Mouse (Mus musculus) limb, embryonic 15.5 days (tissue): Measurements from ENCODE around the gene Pabpc1l. TPM values are rescaled to one million over a fixed set of nuclear protein-coding genes. Genes with fewer than 3 reads are reported as not detected.

Experiments
- ATAC-seq: fragments of 200-750 bp; cut with Nextera tagmentation; 2 replicates; pipeline ENCODE4 v1.8.0; 2017; ENCODE audit warnings: low read depth, moderate TSS enrichment; ENCODE audit not compliant: insufficient number of reproducible peaks, low FRiP score, low TSS enrichment
- H3K27ac ChIP-seq: fragments of 300-500 bp; sonication (generic); 2 replicates; pipeline ENCODE4 v1.5.1; 2015; ENCODE audit warnings: moderate library complexity, mild to moderate bottlenecking, inconsistent platforms
- H3K27me3 ChIP-seq: fragments of 300-500 bp; sonication (generic); 2 replicates; pipeline ENCODE4 v1.6.1; 2015; ENCODE audit warnings: inconsistent platforms
- H3K36me3 ChIP-seq: fragments of 300-500 bp; sonication (generic); 2 replicates; pipeline ENCODE4 v1.6.1; 2015; ENCODE audit warnings: inconsistent platforms
- H3K4me1 ChIP-seq: fragments of 300-500 bp; sonication (generic); 2 replicates; pipeline ENCODE4 v1.6.1; 2015; ENCODE audit warnings: inconsistent platforms
- H3K4me2 ChIP-seq: fragments of 300-500 bp; sonication (generic); 2 replicates; pipeline ENCODE4 v1.6.1; 2015; ENCODE audit warnings: mild to moderate bottlenecking, inconsistent platforms
- H3K4me3 ChIP-seq: fragments of 300-500 bp; sonication (generic); 2 replicates; pipeline ENCODE4 v1.5.1; 2015; ENCODE audit warnings: mild to moderate bottlenecking, inconsistent platforms
- H3K9ac ChIP-seq: fragments of 300-500 bp; sonication (generic); 2 replicates; pipeline ENCODE4 v1.6.1; 2015; ENCODE audit warnings: inconsistent platforms
- H3K9me3 ChIP-seq: fragments of 300-500 bp; sonication (generic); 2 replicates; pipeline ENCODE4 v1.6.1; 2016; ENCODE audit warnings: inconsistent platforms
- WGBS: fragments of 180-500 bp; shearing (Covaris S2); methylation state at CpG from one replicate; pipeline ENCODE4 v1.1.7; 2015; 5-methylcytosine and 5-hydroxymethylcytosine counted together
- polyA plus RNA-seq: library from polyadenylated mRNA; unstranded; fragments of >200 nt; fragmentation: Nextera tagmentation; extraction: Ambion mirVana; gene quantifications from 2 replicates; pipeline ENCODE4 v1.2.1, GENCODE M21; 2015

Gene Pabpc1l
- polyA plus RNA-seq, 1 experiment from 2014 or later, result 1.5 TPM

DNA sequence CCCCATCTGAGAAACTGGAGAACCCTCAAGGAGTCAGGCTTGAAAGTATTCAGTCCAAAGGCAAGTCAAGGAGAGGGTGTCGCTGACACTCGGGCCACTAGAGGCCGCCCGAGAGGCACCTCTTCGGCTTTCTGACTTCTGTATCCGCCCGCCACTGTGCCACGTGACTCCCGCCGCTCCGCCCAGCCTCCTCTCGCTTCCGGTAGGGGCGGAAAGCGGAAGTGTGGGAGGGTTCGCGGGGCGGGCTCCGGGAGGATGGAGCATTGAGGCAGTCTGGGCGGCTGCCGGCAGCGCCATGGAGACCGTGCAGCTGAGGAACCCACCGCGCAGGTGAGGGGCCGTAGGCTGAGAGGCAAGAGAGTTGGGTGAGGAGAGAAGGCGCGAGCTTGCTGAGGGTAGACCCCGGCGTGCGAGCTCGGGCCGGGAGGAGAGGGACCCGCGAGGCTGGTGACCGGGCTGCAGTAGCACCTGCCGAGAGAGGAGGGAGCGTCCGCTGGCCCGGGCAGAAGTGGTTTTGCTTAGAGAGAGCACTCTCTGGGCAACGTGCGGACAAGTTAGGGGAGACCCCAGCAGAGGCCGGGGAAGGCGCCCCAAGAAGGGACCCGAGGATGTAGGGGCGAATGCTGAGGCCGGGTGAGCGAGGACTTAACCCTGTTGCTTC lies 48.8 kb downstream of the Pabpc1l start:
- Histone ChIP-seq H3K4me1 (peaks cover 22% of the 10 kb centered on the region), H3K4me3 (peak overlapping the region; percentile 96), H3K9ac (peak overlapping the region; percentile 77), H3K4me2 (peak overlapping the region; percentile 66), H3K27me3 (no peaks in the 10 kb centered on the region), H3K9me3 (no peaks in the 10 kb centered on the region), H3K36me3 (no peaks in the 10 kb centered on the region), H3K27ac (peak overlapping the region; percentile 75)
- peak; percentile 76 for ATAC-seq
- under 1% methylated on average over 48 of the region's 48 CpGs for WGBS

DNA sequence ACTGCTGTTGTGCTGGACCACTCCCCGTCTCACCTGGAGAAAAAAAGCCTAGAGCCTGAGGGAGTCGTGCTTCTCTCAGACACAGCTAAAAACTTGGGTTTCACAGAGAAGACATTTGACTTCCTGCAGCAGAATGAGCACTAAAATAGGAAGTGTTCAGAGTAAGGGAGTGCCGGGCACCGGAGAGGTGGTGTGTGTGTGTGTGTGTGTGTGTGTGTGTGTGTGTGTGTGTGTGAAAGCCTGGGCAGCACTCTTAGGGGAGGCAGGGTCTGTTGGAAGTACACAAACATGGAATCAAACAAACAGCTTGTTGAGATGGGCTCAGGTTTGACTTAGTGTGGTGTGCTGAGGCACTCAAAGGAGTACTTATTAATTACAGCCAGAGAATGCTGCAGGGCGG lies 49.8 kb downstream of the Pabpc1l start:
- peak overlapping the region; percentile 77; the same call in 1 of the 2 replicates for H3K9ac ChIP-seq
- 32% methylated on average over 5 of the region's 5 CpGs for whole genome bisulfite sequencing

DNA sequence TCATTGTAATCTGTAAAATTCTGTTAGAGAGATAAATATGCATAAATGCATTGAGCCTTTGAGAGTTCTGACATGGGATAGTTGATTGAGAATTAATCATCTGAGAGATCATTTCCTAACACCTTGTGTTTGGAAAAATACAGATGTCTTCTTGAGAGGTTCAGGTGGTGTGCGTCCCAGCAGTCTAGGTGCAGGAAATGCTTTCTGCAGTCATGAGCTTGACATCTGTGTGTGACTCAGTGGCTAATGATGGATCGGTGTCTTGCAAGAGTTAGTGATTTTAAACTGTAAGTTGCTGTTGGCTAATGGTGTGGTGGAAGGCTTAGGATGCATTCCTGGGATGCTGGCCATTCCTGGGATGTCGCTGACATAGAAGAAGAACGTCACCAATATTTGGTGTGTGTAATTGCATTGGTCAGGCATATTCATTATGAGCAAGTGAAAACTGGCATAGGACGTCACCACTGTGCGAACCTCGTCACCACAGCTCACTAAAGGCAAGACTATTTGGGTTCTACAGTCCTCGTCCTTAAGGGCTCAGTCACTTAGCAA lies 51.7 kb downstream of the Pabpc1l start:
- H3K27ac ChIP-seq, result no peak overlapping the region
- H3K4me3 ChIP-seq, result no peak overlapping the region
- no peak for ATAC-seq

More for the DNA sequence above, 49.8 kb downstream of the Pabpc1l start:
- Histone ChIP-seq H3K9me3 (no peaks in the 10 kb centered on the region), H3K4me3 (peak overlapping the region; percentile 96), H3K4me1 (peaks cover 12% of the 10 kb centered on the region), H3K4me2 (peak overlapping the region; percentile 66), H3K27me3 (no peaks in the 10 kb centered on the region), H3K27ac (no peak overlapping the region), H3K36me3 (peaks cover 7% of the 10 kb centered on the region; the same call in 1 of the 2 replicates)
- ATAC-seq, result no peak

DNA sequence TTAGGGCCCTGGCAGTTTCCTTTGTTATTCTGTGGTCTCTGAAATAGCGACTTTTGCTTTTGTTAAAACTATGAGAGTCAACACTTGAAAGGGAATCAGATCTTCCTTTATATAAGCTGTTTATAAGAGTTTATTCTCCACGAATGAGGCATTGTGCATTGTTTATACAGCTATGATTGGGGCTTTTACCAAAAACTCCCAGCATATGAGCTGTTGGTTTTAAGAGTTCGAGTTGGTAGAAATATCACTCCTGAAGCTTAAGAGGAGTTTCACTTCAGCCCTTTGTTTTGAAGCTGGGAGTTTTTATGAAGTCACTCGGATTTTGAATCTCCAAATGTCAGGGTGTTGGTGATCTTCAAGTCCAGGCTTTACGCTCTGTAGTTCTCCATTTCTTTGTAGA lies 52.6 kb downstream of the Pabpc1l start:
- H3K4me3 ChIP-seq, result no peak overlapping the region
- H3K9me3 ChIP-seq, result no peaks in the 10 kb centered on the region
- H3K4me2 ChIP-seq, result no peak overlapping the region
- no peak overlapping the region for H3K9ac ChIP-seq
- H3K27me3 ChIP-seq, result no peaks in the 10 kb centered on the region
- no peak for ATAC-seq
- H3K36me3 ChIP-seq, result peaks cover 34% of the 10 kb centered on the region
- H3K27ac ChIP-seq, result no peak overlapping the region
- peaks cover 11% of the 10 kb centered on the region for H3K4me1 ChIP-seq
- 84% methylated on average over 5 of the region's 5 CpGs for WGBS

More for the DNA sequence above, 51.7 kb downstream of the Pabpc1l start:
- Histone ChIP-seq H3K4me1 (peaks cover 11% of the 10 kb centered on the region), H3K27me3 (no peaks in the 10 kb centered on the region), H3K36me3 (peaks cover 26% of the 10 kb centered on the region), H3K9ac (no peak overlapping the region), H3K9me3 (no peaks in the 10 kb centered on the region), H3K4me2 (no peak overlapping the region)
- 80% methylated on average over 8 of the region's 8 CpGs for WGBS

DNA sequence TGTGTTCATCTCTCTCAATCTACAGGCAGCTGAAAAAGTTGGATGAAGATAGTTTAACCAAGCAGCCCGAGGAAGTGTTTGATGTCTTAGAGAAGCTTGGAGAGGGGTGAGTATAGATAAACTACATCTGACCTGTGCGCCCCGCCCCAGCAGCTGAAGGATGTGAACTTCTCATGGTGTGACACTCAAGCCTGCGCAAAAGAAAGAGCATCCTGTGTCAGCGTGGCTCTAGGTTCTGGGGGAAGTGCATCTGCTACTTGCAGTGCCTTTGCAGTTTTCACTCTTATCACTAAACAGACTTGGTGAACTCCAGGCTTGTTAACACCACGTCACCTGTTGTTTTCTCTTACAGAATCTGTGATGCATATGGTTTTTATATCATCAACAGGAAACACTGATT lies 54.2 kb downstream of the Pabpc1l start:
- Histone ChIP-seq H3K27ac (no peak overlapping the region), H3K36me3 (peaks cover 49% of the 10 kb centered on the region), H3K4me3 (no peak overlapping the region), H3K4me2 (no peak overlapping the region), H3K9me3 (no peaks in the 10 kb centered on the region), H3K9ac (no peak overlapping the region), H3K4me1 (peaks cover 10% of the 10 kb centered on the region), H3K27me3 (no peaks in the 10 kb centered on the region)
- no peak for ATAC-seq
- WGBS, result 93% methylated on average over 6 of the region's 6 CpGs

DNA sequence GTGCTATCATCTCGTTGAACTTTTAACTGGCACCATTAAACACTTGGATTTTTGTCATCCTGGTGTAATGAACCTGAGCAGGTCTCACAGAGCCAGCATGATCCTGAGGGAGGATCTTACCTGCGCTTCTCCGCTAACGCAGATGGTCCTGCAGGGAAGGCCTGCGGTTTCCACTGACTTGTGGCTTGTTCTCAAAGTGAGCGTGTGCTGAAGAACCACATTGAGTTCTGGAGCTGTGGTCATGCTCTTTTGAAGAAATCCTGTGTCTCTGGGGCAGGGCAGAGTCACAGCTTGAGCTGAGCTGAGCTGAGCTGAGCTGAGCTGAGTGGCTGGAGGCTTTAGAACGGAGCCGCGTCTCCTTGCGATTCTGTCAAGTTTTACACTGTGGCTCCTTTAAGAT lies 56.3 kb downstream of the Pabpc1l start:
- peaks cover 67% of the 10 kb centered on the region for H3K36me3 ChIP-seq
- no peak for ATAC-seq
- 96% methylated on average over 10 of the region's 10 CpGs for WGBS

DNA sequence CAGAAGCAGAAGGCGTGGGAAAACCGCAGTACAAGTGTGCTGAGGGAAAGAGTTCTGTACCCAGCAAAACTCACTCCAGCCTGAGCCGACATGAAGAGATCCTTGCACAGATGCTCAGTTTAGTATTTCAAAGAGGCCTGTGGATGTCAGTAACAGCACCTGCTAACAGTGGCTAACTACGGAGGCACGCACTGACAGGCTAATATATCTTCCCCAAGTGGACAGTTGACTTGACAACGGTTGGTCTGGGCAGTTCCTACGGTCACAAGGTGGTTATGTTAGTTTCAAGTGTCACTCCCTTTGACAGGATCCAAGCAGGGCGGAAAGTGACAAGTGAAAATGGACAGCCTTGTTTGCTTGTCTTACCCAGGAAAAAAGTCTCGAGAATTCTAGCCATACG lies 56.9 kb downstream of the Pabpc1l start:
- H3K4me3 ChIP-seq, result no peak overlapping the region
- ATAC-seq, result no peak
- H3K27ac ChIP-seq, result no peak overlapping the region
- no peaks in the 10 kb centered on the region for H3K9me3 ChIP-seq
- no peak overlapping the region for H3K9ac ChIP-seq
- peaks cover 72% of the 10 kb centered on the region for H3K36me3 ChIP-seq
- H3K4me1 ChIP-seq, result no peaks in the 10 kb centered on the region
- no peak overlapping the region for H3K4me2 ChIP-seq
- no peaks in the 10 kb centered on the region for H3K27me3 ChIP-seq
- 67% methylated on average over 10 of the region's 10 CpGs for WGBS

More for the DNA sequence above, 56.3 kb downstream of the Pabpc1l start:
- H3K4me2 ChIP-seq, result no peak overlapping the region
- no peaks in the 10 kb centered on the region for H3K9me3 ChIP-seq
- H3K27ac ChIP-seq, result no peak overlapping the region
- H3K4me1 ChIP-seq, result no peaks in the 10 kb centered on the region
- no peak overlapping the region for H3K9ac ChIP-seq
- no peaks in the 10 kb centered on the region for H3K27me3 ChIP-seq
- H3K4me3 ChIP-seq, result no peak overlapping the region

DNA sequence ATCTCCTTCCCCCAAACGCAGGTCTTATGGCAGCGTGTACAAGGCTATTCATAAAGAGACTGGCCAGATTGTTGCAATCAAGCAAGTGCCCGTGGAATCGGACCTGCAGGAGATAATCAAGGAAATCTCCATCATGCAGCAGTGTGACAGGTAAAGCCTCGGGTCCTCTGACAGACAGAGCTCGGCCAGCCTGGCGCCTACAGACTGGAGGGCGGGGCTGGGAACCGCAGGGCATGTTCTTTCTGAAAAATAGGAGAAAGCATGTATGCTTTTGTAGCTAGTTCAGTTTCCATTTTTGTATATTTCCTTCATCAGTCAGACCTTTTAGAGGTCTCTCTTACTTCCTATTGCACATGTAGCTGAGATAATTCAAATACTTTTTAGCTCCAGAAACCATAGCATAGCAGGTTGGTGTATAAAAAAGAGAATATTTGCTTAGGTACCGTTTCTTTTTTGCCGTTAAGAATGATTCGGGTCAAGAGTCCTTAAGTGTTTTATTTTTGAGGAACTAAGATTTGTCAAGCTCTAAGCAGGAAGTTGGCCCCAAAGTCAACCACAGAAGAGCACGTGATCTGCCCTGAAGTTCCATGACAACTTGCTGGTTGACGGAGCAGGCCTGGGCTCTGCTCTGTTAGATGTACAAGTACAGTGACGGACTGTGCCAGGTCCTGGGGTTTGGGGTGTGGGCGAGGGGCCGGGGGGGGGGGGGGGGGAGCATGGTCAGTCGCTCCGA lies 58.5 kb downstream of the Pabpc1l start:
- Histone ChIP-seq H3K9me3 (no peaks in the 10 kb centered on the region), H3K4me2 (no peak overlapping the region), H3K4me1 (no peaks in the 10 kb centered on the region), H3K36me3 (peaks cover 87% of the 10 kb centered on the region), H3K9ac (no peak overlapping the region), H3K4me3 (no peak overlapping the region), H3K27ac (no peak overlapping the region), H3K27me3 (no peaks in the 10 kb centered on the region)
- 85% methylated on average over 19 of the region's 19 CpGs for WGBS
- no peak for ATAC-seq

DNA sequence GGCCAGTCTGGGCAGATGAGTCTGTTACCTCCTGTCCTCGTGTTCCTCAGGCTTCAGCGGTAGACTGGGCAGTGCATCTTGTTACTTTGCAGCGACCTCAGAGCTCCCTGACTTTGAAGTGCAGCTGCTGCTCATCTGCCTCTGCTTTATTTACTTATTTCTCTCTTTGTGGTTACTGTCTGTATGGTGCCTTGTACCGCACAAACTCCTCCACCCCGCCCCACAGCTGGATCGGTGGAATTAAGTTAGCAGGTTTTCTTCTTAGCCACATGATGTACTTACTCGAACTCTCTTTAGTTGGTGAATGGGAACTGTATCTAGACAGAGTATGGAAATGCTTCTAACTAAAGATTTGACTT lies 59.1 kb downstream of the Pabpc1l start:
- Histone ChIP-seq H3K9ac (no peak overlapping the region), H3K27me3 (no peaks in the 10 kb centered on the region), H3K9me3 (no peaks in the 10 kb centered on the region), H3K4me2 (no peak overlapping the region), H3K27ac (no peak overlapping the region), H3K36me3 (peaks cover 92% of the 10 kb centered on the region), H3K4me3 (no peak overlapping the region), H3K4me1 (no peaks in the 10 kb centered on the region)
- WGBS, result 90% methylated on average over 7 of the region's 7 CpGs
- ATAC-seq, result no peak

DNA sequence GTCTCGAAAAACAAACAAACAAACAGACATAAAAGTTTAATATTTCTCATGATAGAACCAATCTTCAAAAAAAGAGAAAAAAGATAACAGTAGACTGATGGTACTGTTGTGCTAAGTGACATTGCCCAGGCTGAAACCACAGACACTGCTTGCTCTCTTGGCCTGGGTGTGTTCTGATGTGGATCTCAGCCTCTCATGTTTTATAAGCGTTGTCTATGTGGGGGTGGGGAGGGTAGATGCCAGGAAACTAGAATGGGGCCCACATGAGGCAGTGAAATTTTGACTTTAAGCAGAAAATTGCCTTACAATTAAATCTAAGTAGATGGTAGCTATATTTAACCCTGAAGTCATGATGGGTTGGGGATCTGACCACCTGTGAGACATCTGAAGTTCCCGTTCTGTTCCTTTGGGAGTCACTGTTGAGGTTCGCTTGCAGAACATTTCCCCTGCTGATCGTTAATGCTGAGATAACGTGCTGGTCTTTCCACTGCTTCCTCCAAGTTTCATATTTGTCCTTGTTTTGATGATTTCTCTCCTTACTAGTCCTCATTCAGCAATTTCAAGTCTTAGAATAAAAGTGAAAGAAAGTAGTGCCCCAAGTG lies 62.3 kb downstream of the Pabpc1l start:
- no peak overlapping the region for H3K4me2 ChIP-seq
- H3K9ac ChIP-seq, result no peak overlapping the region
- no peak overlapping the region for H3K4me3 ChIP-seq
- no peaks in the 10 kb centered on the region for H3K9me3 ChIP-seq
- no peak overlapping the region for H3K27ac ChIP-seq
- no peak for ATAC-seq
- WGBS, result 82% methylated on average over 6 of the region's 6 CpGs
- H3K27me3 ChIP-seq, result no peaks in the 10 kb centered on the region
- peaks cover 81% of the 10 kb centered on the region for H3K36me3 ChIP-seq
- no peaks in the 10 kb centered on the region for H3K4me1 ChIP-seq

DNA sequence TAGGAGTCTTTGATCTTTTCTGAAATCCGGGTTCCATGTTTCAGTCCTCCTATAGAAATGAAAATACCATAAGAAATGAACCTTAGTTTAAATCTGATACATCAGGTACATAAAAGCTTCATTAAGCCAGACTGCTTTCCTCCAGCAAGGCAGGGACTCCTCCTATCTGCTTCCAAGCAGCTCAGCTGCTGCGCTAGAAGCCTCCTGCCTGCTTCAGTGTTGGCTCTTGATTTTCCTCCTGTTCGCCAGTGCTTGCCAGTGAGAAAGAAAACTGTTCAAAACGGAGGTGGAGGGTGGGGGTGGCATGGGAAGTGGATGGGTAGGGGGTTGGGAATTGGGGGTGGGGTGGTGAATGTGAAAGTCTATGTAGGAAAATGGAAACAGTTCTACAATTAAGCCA lies 64.3 kb downstream of the Pabpc1l start:
- Histone ChIP-seq H3K27me3 (no peaks in the 10 kb centered on the region), H3K27ac (no peak overlapping the region), H3K4me2 (no peak overlapping the region), H3K9ac (no peak overlapping the region), H3K36me3 (peaks cover 64% of the 10 kb centered on the region), H3K4me3 (no peak overlapping the region), H3K4me1 (no peaks in the 10 kb centered on the region), H3K9me3 (no peaks in the 10 kb centered on the region)
- 86% methylated on average over 4 of the region's 4 CpGs for WGBS
- ATAC-seq, result no peak

DNA sequence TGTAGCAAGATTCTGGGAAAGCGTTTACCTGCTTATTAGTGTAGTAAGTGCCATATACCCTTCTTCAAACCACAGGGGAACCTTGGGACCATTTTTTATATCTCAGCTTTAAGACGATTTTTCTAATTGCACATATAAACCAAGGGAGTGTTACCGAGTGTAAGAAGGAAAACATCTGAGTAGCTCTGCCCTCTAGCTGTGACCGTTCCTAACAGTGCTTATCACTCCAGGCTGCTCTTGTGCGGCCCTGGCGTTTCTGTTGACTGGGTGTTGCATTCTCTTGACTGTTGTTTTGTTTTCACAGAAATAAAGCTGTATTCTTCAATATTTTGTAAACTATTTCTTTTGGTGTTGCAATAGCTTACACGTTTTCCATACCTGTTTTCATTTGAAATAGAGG lies 68.9 kb downstream of the Pabpc1l start:
- 74% methylated on average over 7 of the region's 7 CpGs for WGBS
- H3K4me3 ChIP-seq, result no peak overlapping the region
- no peaks in the 10 kb centered on the region for H3K4me1 ChIP-seq
- ATAC-seq, result no peak
- no peak overlapping the region for H3K9ac ChIP-seq
- peaks cover 43% of the 10 kb centered on the region for H3K36me3 ChIP-seq
- no peaks in the 10 kb centered on the region for H3K9me3 ChIP-seq
- H3K27me3 ChIP-seq, result no peaks in the 10 kb centered on the region
- H3K27ac ChIP-seq, result no peak overlapping the region
- H3K4me2 ChIP-seq, result no peak overlapping the region
